Mouse (Mus musculus): ENCODE data around the gene Pknox2. TPM values are rescaled to one million over a fixed set of nuclear protein-coding genes. Genes with fewer than 3 reads are reported as not detected.

The Pknox2 gene
- total RNA-seq, 2 experiments from 2014 or later, result 27.9 TPM

- DNase-seq, result no peak
These were observed 95.5 kb downstream of the Pknox2 start for GRCm38 (mm10) chr9:37051669-37052068.

- peak; percentile 22 for DNase-seq
These were observed 99.7 kb downstream of the Pknox2 start for GRCm38 (mm10) chr9:37047490-37047889.

- no peak for DNase-seq
These were observed 101.3 kb downstream of the Pknox2 start for GRCm38 (mm10) chr9:37045875-37046274.

GRCm38 (mm10) chr9:37044165-37044564 lies 103.0 kb downstream of the Pknox2 start:
- no peak for DNase-seq

- DNase-seq, result no peak
These were observed 108.3 kb downstream of the Pknox2 start for GRCm38 (mm10) chr9:37038859-37039258.

GRCm38 (mm10) chr9:37038445-37038844 lies 108.8 kb downstream of the Pknox2 start:
- no peak for DNase-seq

GRCm38 (mm10) chr9:37037405-37037804 lies 109.8 kb downstream of the Pknox2 start:
- no peak for DNase-seq

- DNase-seq, result no peak
These were observed 112.0 kb downstream of the Pknox2 start for GRCm38 (mm10) chr9:37035248-37035647.

- DNase-seq, result no peak
These were observed 112.9 kb downstream of the Pknox2 start for GRCm38 (mm10) chr9:37034316-37034715.

GRCm38 (mm10) chr9:37030347-37031213 lies 116.6 kb downstream of the Pknox2 start:
- no peak for DNase-seq

- DNase-seq, result no peak
These were observed 117.3 kb downstream of the Pknox2 start for GRCm38 (mm10) chr9:37029811-37030346.

- DNase-seq, result no peak
These were observed 119.2 kb downstream of the Pknox2 start for GRCm38 (mm10) chr9:37027825-37028575.

- no peak for DNase-seq
These were observed 121.3 kb downstream of the Pknox2 start for GRCm38 (mm10) chr9:37025913-37026312.

GRCm38 (mm10) chr9:37021586-37022230 lies 125.5 kb downstream of the Pknox2 start:
- no peak for DNase-seq

- no peak for DNase-seq
These were observed 129.1 kb downstream of the Pknox2 start for GRCm38 (mm10) chr9:37018154-37018553.

- no peak for DNase-seq
These were observed 130.0 kb downstream of the Pknox2 start for GRCm38 (mm10) chr9:37017169-37017568.

- DNase-seq, result no peak
These were observed 131.0 kb downstream of the Pknox2 start for GRCm38 (mm10) chr9:37016165-37016564.

- DNase-seq, result no peak
These were observed 133.6 kb downstream of the Pknox2 start for GRCm38 (mm10) chr9:37013565-37013964.

GRCm38 (mm10) chr9:37008090-37008489 lies 139.1 kb downstream of the Pknox2 start:
- DNase-seq, result no peak

GRCm38 (mm10) chr9:37004676-37005075 lies 142.5 kb downstream of the Pknox2 start:
- no peak for DNase-seq

GRCm38 (mm10) chr9:37001935-37002535 lies 145.2 kb downstream of the Pknox2 start:
- DNase-seq, result no peak

GRCm38 (mm10) chr9:36999393-36999792 lies 147.8 kb downstream of the Pknox2 start:
- no peak for DNase-seq

All from gastrocnemius, postnatal 10 days (tissue).